Mouse (Mus musculus): ENCODE data around the gene Fbxw4. TPM values are rescaled to one million over a fixed set of nuclear protein-coding genes. Genes with fewer than 3 reads are reported as not detected.

Fbxw4 gene
- total and polyA plus RNA-seq, 2 experiments: 10.0 to 44.6 TPM

- Histone ChIP-seq H3K9ac (ENCODE audit: low read depth, low read length) (no peak overlapping the region), H3K79me2 (ENCODE audit: control insufficient read depth, insufficient read depth, low read length) (no peaks in the 10 kb centered on the region), H3K27me3 (ENCODE audit: control insufficient read depth, insufficient read depth, low read length) (no peaks in the 10 kb centered on the region), H3K36me3 (ENCODE audit: control insufficient read depth, insufficient read depth, low read length) (peaks cover 17% of the 10 kb centered on the region; the same call in 1 of the 2 replicates), H3K4me3 (ENCODE audit: insufficient read depth, low read depth, low read length) (no peak overlapping the region), H3K27ac (replicated peaks; ENCODE audit: insufficient read depth, low read depth, low read length) (no peak overlapping the region), H3K4me1 (ENCODE audit: control insufficient read depth, insufficient read depth, low read length) (no peaks in the 10 kb centered on the region)
- WGBS: 93% methylated on average over 5 of the region's 5 CpGs
- TF ChIP-seq CTCF (IDR thresholded peaks at IDR 0.05; ENCODE audit: low read depth, low read length) (no peak), POLR2A (IDR thresholded peaks at IDR 0.05; ENCODE audit: extremely low read depth, insufficient read depth, low read length) (no peak)
- no peak for DNase-seq (ENCODE audit: extremely low read depth, low read depth, low spot score)
These were observed 130.8 kb downstream of the Fbxw4 start for GRCm38 (mm10) chr19:45529294-45529693.

Other genes with a start within 250 kb of the Fbxw4 start
- 6.1 TPM in 2 replicates for gene Poll, start 99.8 kb downstream of the Fbxw4 start, total RNA-seq (2014; rRNA removed)
- gene Poll, start 99.8 kb downstream of the Fbxw4 start, polyA plus RNA-seq (2012; rRNA removed): 7.1 and 7.3 TPM in 2 replicates
- 5.5 and 6.0 TPM in 2 replicates for gene Gm17018, start 99.7 kb downstream of the Fbxw4 start, total RNA-seq (2014; rRNA removed)
- gene Gm17018, start 99.7 kb downstream of the Fbxw4 start, polyA plus RNA-seq (2012; rRNA removed): 2.8 and 3.0 TPM in 2 replicates
- not detected in 2 replicates for gene Fgf8, start 82.6 kb upstream of the Fbxw4 start, total RNA-seq (2014; rRNA removed)
- not detected in 2 replicates for gene Fgf8, start 82.6 kb upstream of the Fbxw4 start, polyA plus RNA-seq (2012; rRNA removed)
- gene Npm3, start 89.3 kb upstream of the Fbxw4 start, total RNA-seq (2014; rRNA removed): 23.0 and 29.1 TPM in 2 replicates
- 31.7 and 32.2 TPM in 2 replicates for gene Npm3, start 89.3 kb upstream of the Fbxw4 start, polyA plus RNA-seq (2012; rRNA removed)
- 44.3 and 51.1 TPM in 2 replicates for gene Mgea5, start 123.5 kb upstream of the Fbxw4 start, total RNA-seq (2014; rRNA removed)
- 9.4 and 11.1 TPM in 2 replicates for gene Mgea5, start 123.5 kb upstream of the Fbxw4 start, polyA plus RNA-seq (2012; rRNA removed)
- gene Kcnip2, start 155.7 kb upstream of the Fbxw4 start, total RNA-seq (2014; rRNA removed): not detected in 2 replicates
- 0.02 and 0.04 TPM in 2 replicates for gene Kcnip2, start 155.7 kb upstream of the Fbxw4 start, polyA plus RNA-seq (2012; rRNA removed)

Data from liver, adult 2 months (tissue).